Mouse (Mus musculus) cortical plate, adult 2 months (tissue): ENCODE results near the gene Zfp872. TPM values are rescaled to one million over a fixed set of nuclear protein-coding genes. Genes with fewer than 3 reads are reported as not detected.
"Not testable (repeated sequence)": the region's sequence is repeated elsewhere in the genome, so short reads cannot be mapped to it uniquely, and the experiment has no call there.

Source experiments
- H3K27ac ChIP-seq: fragments of 200-500 bp; 2 replicates; pipeline ENCODE4 v1.5.1; 2012; ENCODE audit warnings: low read length, control low read depth, inconsistent platforms; ENCODE audit not compliant: insufficient read depth
- H3K4me1 ChIP-seq: fragments of 200-500 bp; 2 replicates; pipeline ENCODE4 v1.6.1; 2011; ENCODE audit warnings: low read length; ENCODE audit not compliant: control insufficient read depth, insufficient read depth
- H3K4me3 ChIP-seq: fragments of 200-500 bp; 2 replicates; pipeline ENCODE4 v1.5.1; 2011; ENCODE audit warnings: mild to moderate bottlenecking, low read length, control low read depth; ENCODE audit not compliant: insufficient read depth
- CTCF ChIP-seq: fragments of 200-500 bp; IDR thresholded peaks from 2 replicates; pipeline ENCODE4 v1.5.1; 2011; ENCODE audit warnings: mild to moderate bottlenecking, control low read depth, low read length; ENCODE audit not compliant: insufficient read depth; ENCODE audit errors: extremely low read depth
- POLR2A ChIP-seq: fragments of 200-500 bp; IDR thresholded peaks from 2 replicates; pipeline ENCODE4 v1.6.1; 2011; ENCODE audit warnings: mild to moderate bottlenecking, low read length, control low read depth; ENCODE audit not compliant: insufficient read depth; ENCODE audit errors: extremely low read depth
- polyA plus RNA-seq: library from polyadenylated mRNA; depleted of rRNA; stranded (reverse); fragments of >200 nt; gene quantifications from 2 replicates; pipeline ENCODE4 v1.2.3, GENCODE M21; 2012; rRNA removed

The Zfp872 gene
- 0.04 and 0.08 TPM in 2 replicates for polyA plus RNA-seq

GRCm38 (mm10) chr9:22188025-22188611 is at the start of gene Zfp872:
Gene Zfp872, plus strand, starts transcription at chr9:22188090.
- H3K4me1 ChIP-seq = no peaks in the 10 kb centered on the region
- peak within 1 kb of the TSS; percentile 27; the same call in 1 of the 2 replicates for H3K4me3 ChIP-seq
- TF ChIP-seq POLR2A (no peak), CTCF (no peak)
- no peak within 1 kb of the TSS for H3K27ac ChIP-seq

- Histone ChIP-seq H3K4me3 (no peak overlapping the region), H3K4me1 (no peaks in the 10 kb centered on the region), H3K27ac (no peak overlapping the region)
- no peak for TF ChIP-seq POLR2A
- TF ChIP-seq CTCF = peak; percentile 83
Observed at GRCm38 (mm10) chr9:22138480-22138879, 49.4 kb upstream of the Zfp872 start.

GRCm38 (mm10) chr9:22139746-22140145 is 48.1 kb upstream of the Zfp872 start:
- no peaks in the 10 kb centered on the region for H3K4me1 ChIP-seq
- H3K4me3 ChIP-seq = no peak overlapping the region
- TF ChIP-seq POLR2A (no peak), CTCF (no peak)
- no peak overlapping the region for H3K27ac ChIP-seq

- Histone ChIP-seq H3K4me3 (no peak overlapping the region), H3K27ac (no peak overlapping the region), H3K4me1 (no peaks in the 10 kb centered on the region)
- TF ChIP-seq CTCF = peak; percentile 94
- TF ChIP-seq POLR2A = no peak
Observed at GRCm38 (mm10) chr9:22143108-22144037, 44.5 kb upstream of the Zfp872 start.

- TF ChIP-seq CTCF (no peak), POLR2A (no peak)
- Histone ChIP-seq H3K4me1 (no peaks in the 10 kb centered on the region), H3K4me3 (no peak overlapping the region), H3K27ac (no peak overlapping the region)
Observed at GRCm38 (mm10) chr9:22144304-22144965, 43.5 kb upstream of the Zfp872 start.

GRCm38 (mm10) chr9:22149426-22150248 is 38.3 kb upstream of the Zfp872 start:
- no peak for TF ChIP-seq POLR2A
- TF ChIP-seq CTCF = no peak
- Histone ChIP-seq H3K4me3 (no peak overlapping the region), H3K27ac (no peak overlapping the region), H3K4me1 (no peaks in the 10 kb centered on the region)

GRCm38 (mm10) chr9:22150249-22150693 is 37.6 kb upstream of the Zfp872 start:
- not testable (repeated sequence) for H3K4me3 ChIP-seq, H3K27ac ChIP-seq, H3K4me1 ChIP-seq

GRCm38 (mm10) chr9:22150946-22151345 is 36.9 kb upstream of the Zfp872 start:
- no peak overlapping the region for H3K27ac ChIP-seq
- no peak overlapping the region for H3K4me3 ChIP-seq
- H3K4me1 ChIP-seq = no peaks in the 10 kb centered on the region
- TF ChIP-seq CTCF (no peak), POLR2A (no peak)

GRCm38 (mm10) chr9:22153810-22154209 is 34.1 kb upstream of the Zfp872 start:
- Histone ChIP-seq H3K4me3 (no peak overlapping the region), H3K27ac (no peak overlapping the region), H3K4me1 (peaks cover 2% of the 10 kb centered on the region; the same call in 1 of the 2 replicates)
- no peak for TF ChIP-seq POLR2A
- TF ChIP-seq CTCF = no peak
